ENCODE assay signal across 8 mouse cellular contexts in the genomic region with DNA sequence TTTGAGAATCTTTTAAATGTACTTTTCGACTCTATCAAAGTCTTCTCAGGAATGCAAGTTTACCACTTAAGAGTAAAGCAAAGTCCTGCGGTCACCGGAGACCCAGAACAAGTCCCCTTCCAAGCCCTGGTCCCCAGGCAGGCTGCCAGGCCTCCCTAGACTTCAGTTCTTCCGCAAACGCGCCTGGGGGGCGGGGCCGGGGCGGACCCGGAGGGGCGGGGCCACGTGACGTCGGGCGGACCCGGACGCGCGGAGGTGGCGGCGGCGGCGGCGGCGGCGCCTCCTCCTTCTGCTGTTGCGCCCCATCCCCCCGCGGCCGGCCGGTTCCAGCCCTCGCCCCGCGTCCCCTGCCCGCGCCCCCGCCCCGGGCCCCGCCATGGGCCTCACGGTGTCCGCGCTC. TPM values are rescaled to one million over a fixed set of nuclear protein-coding genes. Genes with fewer than 3 reads are reported as not detected.
DNase-seq lines count a peak whose midpoint lies in the region; ATAC-seq lines count a peak whose summit lies in the region.

TSS of gene Arf5 (plus strand) at position 248 of the 400 bp plus-strand sequence.

- under 1% methylated on average over 27 of the region's 42 CpGs for WGBS in intestine, embryonic 14.5 days

- peak; percentile 63 for ATAC-seq in intestine, embryonic 14.5 days (replicated peaks; ENCODE audit: low FRiP score, low TSS enrichment, low read depth)

- intact Hi-C loops in left cerebral cortex, postnatal 14 days (cut with DNase I), result loop anchor here (10.0 kb wide), 1 partner anchor 401 kb away; no protein-coding TSS in a partner anchor

- H3K36me3 ChIP-seq in intestine, embryonic 14.5 days (ENCODE audit: control insufficient read depth, insufficient read depth, low read length), result peaks cover 26% of the 10 kb centered on the region

- H3K4me1 ChIP-seq in intestine, embryonic 14.5 days (replicated peaks; ENCODE audit: control insufficient read depth, insufficient read depth, low read length), result peaks cover 30% of the 10 kb centered on the region

- peak within 1 kb of the TSS; percentile 93 for H3K9ac ChIP-seq in intestine, embryonic 14.5 days (ENCODE audit: low read length)

- H3K9me3 ChIP-seq in intestine, embryonic 14.5 days (ENCODE audit: control insufficient read depth, low read length), result no peaks in the 10 kb centered on the region

- peak; percentile 95 to 99 for DNase-seq in adrenal gland, adult (ENCODE audit: inconsistent age in 2 of 2, low spot score in 1 of 2)
- DNase-seq in embryo, embryonic 10.5 days (ENCODE audit: low spot score), result peak; percentile 85
- DNase-seq in gastrocnemius, postnatal 25 days, result peak; percentile 94
- DNase-seq in intestine, embryonic 14.5 days (ENCODE audit: low spot score), result peak; percentile 98
- peak; percentile 90 to 93 for DNase-seq in left cerebral cortex, postnatal 14 days (ENCODE audit: low spot score in 2 of 2)
- DNase-seq in mesoderm, embryonic 11.5 days (ENCODE audit: low read depth, low spot score), result peak; percentile 78
- peak; percentile 84 to 90 for DNase-seq in right cerebral cortex, postnatal 36 days (ENCODE audit: low spot score in 2 of 2)
- peak; percentile 89 for DNase-seq in yolk sac, embryonic 10.5 days (ENCODE audit: low spot score)

- H3K4me2 ChIP-seq in intestine, embryonic 14.5 days (ENCODE audit: low read length), result peak within 1 kb of the TSS; percentile 62

- peak within 1 kb of the TSS; percentile 97 for H3K4me3 ChIP-seq in intestine, embryonic 14.5 days (ENCODE audit: low read depth, low read length)

- no peaks in the 10 kb centered on the region for H3K27me3 ChIP-seq in intestine, embryonic 14.5 days (replicated peaks; ENCODE audit: control insufficient read depth, insufficient read depth, low read length)

- H3K27ac ChIP-seq in intestine, embryonic 14.5 days (ENCODE audit: low read depth), result peak within 1 kb of the TSS; percentile 81

RNA-seq across cellular contexts. Expression of gene Arf5, which starts in this region (rescaled TPM):
- 10 to 100 TPM; 79.8 to 88.0 TPM for total RNA-seq in gastrocnemius, postnatal 25 days (2021)
- 276 and 284 TPM in 2 replicates for polyA plus RNA-seq in intestine, embryonic 14.5 days (2014; fragmentation: Nextera tagmentation; extraction: Ambion mirVana)
- total RNA-seq in left cerebral cortex, postnatal 14 days (2021), result 100 to 1,000 TPM; 389 to 405 TPM

Comparison
In these comparisons a context has a peak if more than half of its experiments do, and no peak if none do; other contexts are left out.
1. Peak in every context shown above with its lines: DNase-seq, ATAC-seq, H3K4me3 ChIP-seq and H3K27ac ChIP-seq.
2. RNA of gene Arf5 (total RNA-seq): 389 to 405 TPM in left cerebral cortex, postnatal 14 days; 79.8 to 88.0 TPM in gastrocnemius, postnatal 25 days; every median in the first group is over 4 times any median in the second.